Comparison of ENCODE assay signal across 21 mouse cellular contexts in the genomic region with DNA sequence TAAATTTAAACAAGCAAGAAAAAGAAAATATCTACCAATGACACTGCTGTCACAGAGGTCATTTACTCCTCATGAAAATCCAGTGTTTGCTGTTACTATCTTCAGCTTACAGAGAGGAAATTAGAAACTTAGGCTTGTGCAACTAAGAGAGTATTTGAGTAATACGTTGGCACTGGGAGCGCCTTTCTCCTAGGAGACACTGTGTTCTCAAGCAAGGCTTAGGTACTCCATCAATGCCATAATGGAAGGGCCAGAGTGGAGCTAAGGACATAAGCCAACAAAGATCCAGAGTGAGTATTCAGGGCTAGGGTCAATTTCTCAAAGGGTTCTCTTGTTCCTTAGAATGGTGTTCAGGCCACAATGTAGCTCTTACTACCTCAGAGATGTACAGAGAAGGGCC.
DNase-seq lines count a peak whose midpoint lies in the region; ATAC-seq and TF ChIP-seq lines count a peak whose summit lies in the region.
"Had no signal": no experiment of that assay in that cellular context is flagged by ENCODE, and none has a peak within 500 bp of the region (broad histone marks: within the 10 kb centered on the region; RNA-seq: fewer than 3 reads in every experiment).

No protein-coding gene starts in this region.

- H3K4me1 ChIP-seq in intestine, postnatal 0 days (replicated peaks; ENCODE audit: control insufficient read depth, insufficient read depth, low read length), result 0 out of 2 replicates have a peak, but pooled peaks cover 6% of the 10 kb centered on the region
- H3K4me1 ChIP-seq in intestine, embryonic 16.5 days (ENCODE audit: control insufficient read depth, insufficient read depth, low read length), result no peaks in the 10 kb centered on the region
- peaks cover 10% of the 10 kb centered on the region; the same call in 1 of the 2 replicates for H3K4me1 ChIP-seq in small intestine, adult 2 months (ENCODE audit: control insufficient read depth, insufficient read depth, insufficient read length, low read length)
- H3K4me1 ChIP-seq: heart, embryonic 12.5 days; kidney, embryonic 15.5 days; limb, embryonic 13.5 days; liver, embryonic 15.5 days had no signal

- WGBS in intestine, postnatal 0 days, result 69% methylated on average over 2 of the region's 2 CpGs
- 89% methylated on average over 2 of the region's 2 CpGs for WGBS in intestine, embryonic 16.5 days
- WGBS in small intestine, adult 2 months, result 87% methylated on average over 2 of the region's 2 CpGs

- H3K27me3 ChIP-seq in intestine, postnatal 0 days (replicated peaks; ENCODE audit: control insufficient read depth, insufficient read depth, low read length), result no peaks in the 10 kb centered on the region
- H3K27me3 ChIP-seq in intestine, embryonic 16.5 days (replicated peaks; ENCODE audit: control insufficient read depth, insufficient read depth, low read length), result no peaks in the 10 kb centered on the region
- no peaks in the 10 kb centered on the region for H3K27me3 ChIP-seq in small intestine, adult 2 months (ENCODE audit: control insufficient read depth, insufficient read depth, low read length)
- H3K27me3 ChIP-seq: heart, embryonic 12.5 days; kidney, embryonic 15.5 days; limb, embryonic 13.5 days; liver, embryonic 15.5 days had no signal

- 0 out of 2 replicates have a peak, but pooled peaks have one; percentile 31 for ATAC-seq in intestine, postnatal 0 days
- no peak for ATAC-seq in intestine, embryonic 16.5 days
- ATAC-seq: CD4-positive, CD25-positive, alpha-beta regulatory T cell, adult 4 months had no signal

- no peak for TF ChIP-seq POLR2A in small intestine, adult 2 months (IDR thresholded peaks at IDR 0.05; ENCODE audit: low read depth, low read length)

- DNase-seq in adrenal gland, adult (ENCODE audit: inconsistent age in 2 of 2, low spot score in 1 of 2), result peak; percentile 14 to 60
- no peak for DNase-seq in adrenal gland, postnatal 4 days (ENCODE audit: low spot score in 2 of 2)
- DNase-seq in fat pad, adult 2 months (ENCODE audit: extremely low read depth, low read depth, low spot score), result peak; percentile 65
- DNase-seq in kidney, adult 8-10 months, result no peak
- DNase-seq in thymus, adult 18-20 months, result no peak
- DNase-seq: cerebellum, adult 18-20 months; cerebellum, postnatal 36 days; heart, postnatal 36 days; retina, postnatal 1 day; right cerebral cortex, postnatal 4 days; thymus, postnatal 36 days had no signal

- no peak overlapping the region for H3K4me2 ChIP-seq in intestine, postnatal 0 days (replicated peaks; ENCODE audit: low read depth)
- no peak overlapping the region for H3K4me2 ChIP-seq in intestine, embryonic 16.5 days (ENCODE audit: low read depth, low read length)
- H3K4me2 ChIP-seq: heart, embryonic 12.5 days; hindbrain, embryonic 14.5 days; kidney, embryonic 15.5 days; limb, embryonic 13.5 days; liver, embryonic 15.5 days; midbrain, embryonic 11.5 days had no signal

- no peak overlapping the region for H3K4me3 ChIP-seq in intestine, postnatal 0 days (ENCODE audit: low read depth, low read length)
- H3K4me3 ChIP-seq in intestine, embryonic 16.5 days (ENCODE audit: low read length), result no peak overlapping the region
- H3K4me3 ChIP-seq in small intestine, adult 2 months (ENCODE audit: low read depth, low read length), result no peak overlapping the region
- H3K4me3 ChIP-seq: heart, embryonic 12.5 days; kidney, embryonic 15.5 days; limb, embryonic 13.5 days; liver, embryonic 15.5 days had no signal

- no peak overlapping the region; the same call in 1 of the 2 replicates for H3K27ac ChIP-seq in intestine, postnatal 0 days (ENCODE audit: low read depth, low read length)
- no peak overlapping the region; the same call in 1 of the 2 replicates for H3K27ac ChIP-seq in intestine, embryonic 16.5 days (ENCODE audit: low read length)
- H3K27ac ChIP-seq in small intestine, adult 2 months (ENCODE audit: insufficient read depth, low read depth, low read length), result peak overlapping the region; percentile 65
- H3K27ac ChIP-seq: hindbrain, embryonic 14.5 days; kidney, embryonic 15.5 days; limb, embryonic 13.5 days; liver, embryonic 15.5 days had no signal

- no peak overlapping the region for H3K9ac ChIP-seq in intestine, postnatal 0 days (ENCODE audit: low read depth, low read length)
- H3K9ac ChIP-seq in intestine, embryonic 16.5 days (ENCODE audit: low read depth, low read length), result no peak overlapping the region
- H3K9ac ChIP-seq: heart, embryonic 12.5 days; hindbrain, embryonic 14.5 days; kidney, embryonic 15.5 days; limb, embryonic 13.5 days; liver, embryonic 15.5 days had no signal

- H3K36me3 ChIP-seq in intestine, postnatal 0 days (ENCODE audit: control insufficient read depth, insufficient read depth), result no peaks in the 10 kb centered on the region
- no peaks in the 10 kb centered on the region for H3K36me3 ChIP-seq in intestine, embryonic 16.5 days (ENCODE audit: control insufficient read depth, insufficient read depth, low read length)
- H3K36me3 ChIP-seq in small intestine, adult 2 months (ENCODE audit: control insufficient read depth, insufficient read depth, low read length), result no peaks in the 10 kb centered on the region
- H3K36me3 ChIP-seq: heart, embryonic 12.5 days; kidney, embryonic 15.5 days; limb, embryonic 13.5 days; liver, embryonic 15.5 days had no signal

- H3K9me3 ChIP-seq in intestine, postnatal 0 days (ENCODE audit: control insufficient read depth), result no peaks in the 10 kb centered on the region
- no peaks in the 10 kb centered on the region for H3K9me3 ChIP-seq in intestine, embryonic 16.5 days (ENCODE audit: control insufficient read depth, low read length)
- H3K9me3 ChIP-seq: heart, embryonic 12.5 days; kidney, embryonic 15.5 days; limb, embryonic 13.5 days; liver, embryonic 15.5 days had no signal

- TF ChIP-seq CTCF in intestine, postnatal 0 days (IDR thresholded peaks at IDR 0.05; ENCODE audit: low read depth), result no peak
- TF ChIP-seq CTCF in small intestine, adult 2 months (IDR thresholded peaks at IDR 0.05; ENCODE audit: extremely low read depth, insufficient read length, insufficient replicate concordance, low read depth, low read length), result no peak

Comparison
In these comparisons a context has a peak if more than half of its experiments do, and no peak if none do; other contexts are left out.
1. DNase-seq: peak in adrenal gland, adult (2 of 2) and fat pad, adult 2 months (single experiment); none in adrenal gland, postnatal 4 days (0 of 2), kidney, adult 8-10 months (0 of 2) and thymus, adult 18-20 months (0 of 2).